Mouse (Mus musculus): ENCODE measurements around the gene Fry. TPM values are rescaled to one million over a fixed set of nuclear protein-coding genes. Genes with fewer than 3 reads are reported as not detected.

Gene Fry
- polyA plus RNA-seq, 1 experiment from 2014 or later: 43.4 TPM

GRCm38 (mm10) chr5:150514027-150514426 lies 395.6 kb downstream of the Fry start:
- ATAC-seq: no peak

GRCm38 (mm10) chr5:150518064-150518463 lies 399.6 kb downstream of the Fry start, which contains the start of gene Zar1l:
Gene Zar1l, minus strand, starts transcription at chr5:150518164.
- Histone ChIP-seq H3K4me1 (ENCODE audit: control insufficient read depth, insufficient read depth, low read depth, low read length) (peaks cover 2% of the 10 kb centered on the region; the same call in 1 of the 2 replicates), H3K4me3 (ENCODE audit: low read length) (no peak within 1 kb of the TSS), H3K27ac (ENCODE audit: low read depth, low read length) (no peak within 1 kb of the TSS), H3K27me3 (replicated peaks; ENCODE audit: control insufficient read depth, insufficient read depth, low read length) (no peaks in the 10 kb centered on the region), H3K36me3 (ENCODE audit: control insufficient read depth, insufficient read depth, low read length) (no peaks in the 10 kb centered on the region), H3K9ac (ENCODE audit: low read depth, low read length) (no peak within 1 kb of the TSS), H3K4me2 (ENCODE audit: low read length) (no peak within 1 kb of the TSS), H3K9me3 (ENCODE audit: control insufficient read depth, low read length) (no peaks in the 10 kb centered on the region)
- ATAC-seq: no peak
- 51% methylated on average over 4 of the region's 4 CpGs for WGBS

More at GRCm38 (mm10) chr5:150514027-150514426, 395.6 kb downstream of the Fry start:
- Histone ChIP-seq H3K4me2 (ENCODE audit: low read length) (no peak overlapping the region), H3K9ac (ENCODE audit: low read depth, low read length) (no peak overlapping the region), H3K4me3 (ENCODE audit: low read length) (no peak overlapping the region), H3K27ac (ENCODE audit: low read depth, low read length) (no peak overlapping the region), H3K9me3 (ENCODE audit: control insufficient read depth, low read length) (no peaks in the 10 kb centered on the region), H3K4me1 (ENCODE audit: control insufficient read depth, insufficient read depth, low read depth, low read length) (no peaks in the 10 kb centered on the region), H3K27me3 (replicated peaks; ENCODE audit: control insufficient read depth, insufficient read depth, low read length) (no peaks in the 10 kb centered on the region), H3K36me3 (ENCODE audit: control insufficient read depth, insufficient read depth, low read length) (no peaks in the 10 kb centered on the region)
- WGBS: 76% methylated on average over 1 of the region's 1 CpGs

DNA sequence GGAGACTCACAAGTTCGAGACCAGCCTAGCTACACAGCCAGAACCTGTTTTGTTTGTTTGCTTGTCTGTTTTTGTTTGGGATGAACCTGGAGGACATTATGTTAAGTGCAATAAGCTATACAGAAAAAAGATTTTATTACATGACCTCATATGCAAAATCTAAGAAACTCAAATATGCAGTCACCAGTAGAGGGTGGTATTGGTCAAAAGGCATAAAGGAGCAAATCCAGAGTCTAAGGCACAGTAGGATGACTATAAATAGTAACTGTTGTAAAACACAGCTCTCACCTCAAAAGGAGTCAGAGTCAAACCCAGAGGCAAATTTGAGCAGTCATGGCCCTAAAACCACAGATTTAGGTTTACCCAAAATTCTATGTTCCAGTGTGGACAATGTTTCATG lies 401.1 kb downstream of the Fry start:
- ATAC-seq: no peak
- WGBS: 96% methylated on average over 1 of the region's 1 CpGs

GRCm38 (mm10) chr5:150521937-150522866 lies 403.8 kb downstream of the Fry start, which contains the start of gene Brca2:
Gene Brca2, plus strand, starts transcription at chr5:150522630.
- peak; percentile 97 for ATAC-seq
- WGBS: 7% methylated on average over 57 of the region's 63 CpGs
- no peaks in the 10 kb centered on the region for H3K9me3 ChIP-seq (ENCODE audit: control insufficient read depth, low read length)
- H3K4me1 ChIP-seq (ENCODE audit: control insufficient read depth, insufficient read depth, low read depth, low read length): peaks cover 5% of the 10 kb centered on the region; the same call in 1 of the 2 replicates
- no peaks in the 10 kb centered on the region for H3K36me3 ChIP-seq (ENCODE audit: control insufficient read depth, insufficient read depth, low read length)
- peak within 1 kb of the TSS; percentile 73 for H3K4me3 ChIP-seq (ENCODE audit: low read length)
- H3K27me3 ChIP-seq (replicated peaks; ENCODE audit: control insufficient read depth, insufficient read depth, low read length): no peaks in the 10 kb centered on the region
- H3K4me2 ChIP-seq (ENCODE audit: low read length): peak within 1 kb of the TSS; percentile 69
- H3K9ac ChIP-seq (ENCODE audit: low read depth, low read length): peak within 1 kb of the TSS; percentile 84
- H3K27ac ChIP-seq (ENCODE audit: low read depth, low read length): peak within 1 kb of the TSS; percentile 72; the same call in 1 of the 2 replicates

More for the DNA sequence above, 401.1 kb downstream of the Fry start:
- Histone ChIP-seq H3K4me1 (ENCODE audit: control insufficient read depth, insufficient read depth, low read depth, low read length) (peaks cover 5% of the 10 kb centered on the region; the same call in 1 of the 2 replicates), H3K36me3 (ENCODE audit: control insufficient read depth, insufficient read depth, low read length) (no peaks in the 10 kb centered on the region), H3K9ac (ENCODE audit: low read depth, low read length) (no peak overlapping the region), H3K27ac (ENCODE audit: low read depth, low read length) (no peak overlapping the region), H3K4me3 (ENCODE audit: low read length) (no peak overlapping the region), H3K4me2 (ENCODE audit: low read length) (no peak overlapping the region), H3K27me3 (replicated peaks; ENCODE audit: control insufficient read depth, insufficient read depth, low read length) (no peaks in the 10 kb centered on the region), H3K9me3 (ENCODE audit: control insufficient read depth, low read length) (no peaks in the 10 kb centered on the region)

GRCm38 (mm10) chr5:150522867-150523234 lies 404.4 kb downstream of the Fry start:
- H3K27me3 ChIP-seq (replicated peaks; ENCODE audit: control insufficient read depth, insufficient read depth, low read length): no peaks in the 10 kb centered on the region
- peak overlapping the region; percentile 73 for H3K4me3 ChIP-seq (ENCODE audit: low read length)
- peaks cover 5% of the 10 kb centered on the region; the same call in 1 of the 2 replicates for H3K4me1 ChIP-seq (ENCODE audit: control insufficient read depth, insufficient read depth, low read depth, low read length)
- ATAC-seq: no peak
- peak overlapping the region; percentile 84 for H3K9ac ChIP-seq (ENCODE audit: low read depth, low read length)
- WGBS: 8% methylated on average over 11 of the region's 11 CpGs
- peak overlapping the region; percentile 72; the same call in 1 of the 2 replicates for H3K27ac ChIP-seq (ENCODE audit: low read depth, low read length)
- no peaks in the 10 kb centered on the region for H3K36me3 ChIP-seq (ENCODE audit: control insufficient read depth, insufficient read depth, low read length)
- H3K9me3 ChIP-seq (ENCODE audit: control insufficient read depth, low read length): no peaks in the 10 kb centered on the region
- H3K4me2 ChIP-seq (ENCODE audit: low read length): peak overlapping the region; percentile 69

GRCm38 (mm10) chr5:150525239-150525638 lies 406.8 kb downstream of the Fry start:
- Histone ChIP-seq H3K27me3 (replicated peaks; ENCODE audit: control insufficient read depth, insufficient read depth, low read length) (no peaks in the 10 kb centered on the region), H3K4me2 (ENCODE audit: low read length) (no peak overlapping the region), H3K4me1 (ENCODE audit: control insufficient read depth, insufficient read depth, low read depth, low read length) (peaks cover 5% of the 10 kb centered on the region; the same call in 1 of the 2 replicates), H3K36me3 (ENCODE audit: control insufficient read depth, insufficient read depth, low read length) (no peaks in the 10 kb centered on the region), H3K9ac (ENCODE audit: low read depth, low read length) (no peak overlapping the region), H3K9me3 (ENCODE audit: control insufficient read depth, low read length) (no peaks in the 10 kb centered on the region), H3K27ac (ENCODE audit: low read depth, low read length) (no peak overlapping the region), H3K4me3 (ENCODE audit: low read length) (no peak overlapping the region)
- WGBS: 86% methylated on average over 2 of the region's 2 CpGs
- ATAC-seq: no peak

DNA sequence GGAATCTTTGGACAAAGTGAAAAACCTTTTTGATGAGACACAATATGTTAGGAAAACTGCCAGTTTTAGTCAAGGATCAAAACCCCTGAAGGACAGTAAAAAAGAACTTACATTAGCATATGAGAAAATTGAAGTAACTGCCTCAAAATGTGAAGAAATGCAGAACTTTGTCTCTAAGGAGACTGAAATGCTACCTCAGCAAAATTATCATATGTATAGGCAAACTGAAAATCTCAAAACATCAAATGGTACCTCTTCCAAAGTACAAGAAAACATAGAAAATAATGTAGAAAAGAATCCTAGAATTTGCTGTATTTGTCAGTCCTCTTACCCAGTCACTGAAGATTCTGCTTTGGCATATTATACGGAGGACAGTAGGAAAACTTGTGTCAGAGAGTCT lies 422.9 kb downstream of the Fry start:
- Histone ChIP-seq H3K4me1 (ENCODE audit: control insufficient read depth, insufficient read depth, low read depth, low read length) (no peaks in the 10 kb centered on the region), H3K9me3 (ENCODE audit: control insufficient read depth, low read length) (peaks cover 2% of the 10 kb centered on the region; the same call in 1 of the 2 replicates), H3K4me3 (ENCODE audit: low read length) (no peak overlapping the region), H3K4me2 (ENCODE audit: low read length) (no peak overlapping the region), H3K27me3 (replicated peaks; ENCODE audit: control insufficient read depth, insufficient read depth, low read length) (no peaks in the 10 kb centered on the region), H3K36me3 (ENCODE audit: control insufficient read depth, insufficient read depth, low read length) (peaks cover 15% of the 10 kb centered on the region), H3K27ac (ENCODE audit: low read depth, low read length) (no peak overlapping the region), H3K9ac (ENCODE audit: low read depth, low read length) (no peak overlapping the region)
- 100% methylated on average over 1 of the region's 1 CpGs for WGBS
- no peak for ATAC-seq

DNA sequence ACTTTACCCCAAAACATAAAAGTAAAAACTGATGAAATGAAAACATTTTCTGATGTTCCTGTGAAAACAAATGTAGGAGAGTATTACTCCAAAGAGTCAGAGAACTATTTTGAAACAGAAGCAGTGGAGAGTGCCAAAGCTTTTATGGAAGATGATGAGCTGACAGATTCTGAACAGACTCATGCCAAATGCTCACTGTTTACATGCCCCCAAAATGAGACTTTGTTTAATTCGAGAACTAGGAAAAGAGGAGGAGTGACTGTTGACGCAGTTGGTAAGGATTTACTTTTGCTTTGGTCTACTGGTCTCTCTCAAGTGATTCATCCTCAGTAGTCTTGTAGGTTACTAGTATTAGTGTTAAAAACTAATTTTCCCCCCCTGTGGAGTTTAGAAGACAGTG lies 424.7 kb downstream of the Fry start:
- H3K4me1 ChIP-seq (ENCODE audit: control insufficient read depth, insufficient read depth, low read depth, low read length): no peaks in the 10 kb centered on the region
- no peak overlapping the region for H3K4me2 ChIP-seq (ENCODE audit: low read length)
- H3K9ac ChIP-seq (ENCODE audit: low read depth, low read length): no peak overlapping the region
- no peak for ATAC-seq
- peaks cover 10% of the 10 kb centered on the region for H3K36me3 ChIP-seq (ENCODE audit: control insufficient read depth, insufficient read depth, low read length)
- peaks cover 2% of the 10 kb centered on the region; the same call in 1 of the 2 replicates for H3K9me3 ChIP-seq (ENCODE audit: control insufficient read depth, low read length)
- H3K4me3 ChIP-seq (ENCODE audit: low read length): no peak overlapping the region
- WGBS: 89% methylated on average over 2 of the region's 2 CpGs
- no peaks in the 10 kb centered on the region for H3K27me3 ChIP-seq (replicated peaks; ENCODE audit: control insufficient read depth, insufficient read depth, low read length)
- H3K27ac ChIP-seq (ENCODE audit: low read depth, low read length): no peak overlapping the region
